Mouse (Mus musculus) thymus, postnatal 36 days (tissue): Measurements from ENCODE around the gene Slc50a1.

ENCODE experiments used
- DNase-seq, 2 experiments: peaks; one replicate each; pipeline ENCODE4 v3.0.0; 2022; ENCODE audit warnings: mixed read lengths in 2 of 2

Slc50a1 gene

GRCm38 (mm10) chr3:89294195-89294594, 23.8 kb upstream of the Slc50a1 start:
- no peak for DNase-seq

GRCm38 (mm10) chr3:89293247-89293918, 23.0 kb upstream of the Slc50a1 start:
- no peak for DNase-seq

GRCm38 (mm10) chr3:89292303-89292702, 21.9 kb upstream of the Slc50a1 start:
- peak in 1 of 2 experiments; percentile 57 for DNase-seq

- DNase-seq = no peak
Observed at GRCm38 (mm10) chr3:89291874-89292273, 21.5 kb upstream of the Slc50a1 start.

- DNase-seq = no peak
Observed at GRCm38 (mm10) chr3:89288503-89288928, 18.1 kb upstream of the Slc50a1 start.

- DNase-seq = no peak
Observed at GRCm38 (mm10) chr3:89287286-89287685, 16.9 kb upstream of the Slc50a1 start.

- DNase-seq = no peak
Observed at GRCm38 (mm10) chr3:89285526-89285925, 15.2 kb upstream of the Slc50a1 start.

- no peak for DNase-seq
Observed at GRCm38 (mm10) chr3:89284261-89284660, 13.9 kb upstream of the Slc50a1 start.

GRCm38 (mm10) chr3:89282291-89282643, 11.9 kb upstream of the Slc50a1 start:
- no peak for DNase-seq

GRCm38 (mm10) chr3:89281579-89282290, 11.4 kb upstream of the Slc50a1 start:
- peak; percentile 78 to 79 for DNase-seq

GRCm38 (mm10) chr3:89280606-89281511, 10.5 kb upstream of the Slc50a1 start, which contains the start of gene Efna1:
Gene Efna1 (minus strand): TSS chr3:89281142.
- DNase-seq = no peak

GRCm38 (mm10) chr3:89280050-89280605, 9.8 kb upstream of the Slc50a1 start:
- no peak for DNase-seq

GRCm38 (mm10) chr3:89279153-89279890, 9.0 kb upstream of the Slc50a1 start:
- DNase-seq = peak in 1 of 2 experiments; percentile 24

- no peak for DNase-seq
Observed at GRCm38 (mm10) chr3:89278643-89279042, 8.3 kb upstream of the Slc50a1 start.

GRCm38 (mm10) chr3:89278107-89278506, 7.7 kb upstream of the Slc50a1 start:
- no peak for DNase-seq

GRCm38 (mm10) chr3:89277281-89278021, 7.1 kb upstream of the Slc50a1 start:
- DNase-seq = no peak

- no peak for DNase-seq
Observed at GRCm38 (mm10) chr3:89276061-89276460, 5.7 kb upstream of the Slc50a1 start.

- DNase-seq = no peak
Observed at GRCm38 (mm10) chr3:89271760-89272159, 1.4 kb upstream of the Slc50a1 start.

- no peak for DNase-seq
Observed at GRCm38 (mm10) chr3:89270891-89271290, 521 bp upstream of the Slc50a1 start.

GRCm38 (mm10) chr3:89268916-89269315, 1.5 kb downstream of the Slc50a1 start:
- DNase-seq = no peak

- peak; percentile 72 to 82 for DNase-seq
Observed at GRCm38 (mm10) chr3:89266439-89266893, 3.9 kb downstream of the Slc50a1 start.
